Mouse (Mus musculus) frontal cortex, postnatal 36 days (tissue): Measurements from ENCODE around the gene Cacnb4.

Source experiments
- DNase-seq, 2 experiments: peaks; one replicate each; pipeline ENCODE4 v3.0.0; 2022; ENCODE audit warnings: low spot score in 2 of 2

Gene Cacnb4

DNA sequence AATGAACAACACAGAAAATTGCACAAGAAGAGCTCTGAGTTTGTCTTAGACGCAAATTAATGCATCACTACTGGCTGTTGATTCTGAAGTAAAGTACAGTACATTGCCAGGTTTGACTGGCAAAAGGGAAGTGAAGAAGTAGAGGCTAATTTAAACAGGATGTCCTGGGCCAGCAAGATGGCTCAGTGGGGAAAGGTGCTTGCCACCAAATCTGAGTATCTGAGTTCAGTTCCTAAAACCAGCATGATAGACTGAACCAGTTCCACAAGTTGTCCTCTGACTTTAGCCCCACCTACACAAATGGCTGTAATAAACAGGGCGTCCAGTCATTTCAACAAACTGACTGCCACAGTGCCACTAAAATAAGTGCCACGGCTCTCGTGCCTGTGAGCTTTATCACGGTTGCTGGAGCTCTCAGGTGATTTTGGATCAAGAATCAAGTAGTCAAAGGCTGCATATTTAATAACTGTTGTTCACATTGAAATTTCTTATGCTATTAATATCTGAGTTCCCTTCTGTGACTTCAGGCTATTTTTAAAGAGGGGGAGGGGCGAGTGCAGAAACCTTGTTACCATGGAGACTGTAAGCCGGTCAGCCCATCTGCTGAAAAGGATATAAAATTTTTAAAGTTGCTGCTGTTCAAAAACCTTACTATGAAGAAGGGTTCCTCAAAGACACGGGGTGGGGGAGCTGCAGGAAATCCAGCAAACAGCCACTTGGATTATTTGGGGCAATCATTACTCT, 29.2 kb downstream of the Cacnb4 start:
- no peak for DNase-seq

DNA sequence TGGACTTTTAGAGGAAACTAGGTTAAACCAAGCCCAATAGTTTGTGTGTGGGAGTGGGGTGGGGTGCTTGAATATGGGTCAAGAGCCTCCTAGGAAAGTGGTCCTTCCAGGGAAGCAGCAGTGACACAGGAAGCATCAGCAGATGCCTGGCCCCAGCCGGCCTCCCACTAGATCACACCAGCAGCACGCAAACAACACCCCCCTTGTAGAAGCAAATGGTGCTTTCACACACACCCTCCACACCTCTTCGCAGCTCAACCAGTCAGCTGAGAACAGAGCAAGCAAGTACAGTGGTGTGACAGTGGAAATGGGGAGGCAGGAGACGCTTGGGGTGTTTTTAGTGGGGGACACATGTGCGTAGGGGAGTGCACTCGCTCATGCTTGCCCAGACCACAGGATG, 33.0 kb downstream of the Cacnb4 start:
- DNase-seq, result peak; percentile 65 to 67

DNA sequence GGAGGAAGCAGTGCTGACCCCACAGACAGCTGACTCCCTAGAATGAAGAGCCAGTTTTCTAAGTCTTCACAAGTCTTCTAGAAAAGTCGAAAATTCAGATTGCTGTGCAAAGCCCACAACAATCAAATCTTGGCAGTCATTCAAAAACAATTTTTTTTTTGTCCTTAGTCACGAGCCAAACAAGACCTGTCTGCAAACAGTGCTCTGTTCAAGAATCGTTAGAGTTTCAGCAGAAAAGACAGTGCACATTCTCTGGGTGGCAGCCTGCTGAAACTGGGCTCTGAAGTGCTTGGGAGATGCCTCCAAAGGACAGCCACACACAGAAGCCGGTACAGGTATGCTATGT, 37.1 kb downstream of the Cacnb4 start:
- DNase-seq, result no peak

DNA sequence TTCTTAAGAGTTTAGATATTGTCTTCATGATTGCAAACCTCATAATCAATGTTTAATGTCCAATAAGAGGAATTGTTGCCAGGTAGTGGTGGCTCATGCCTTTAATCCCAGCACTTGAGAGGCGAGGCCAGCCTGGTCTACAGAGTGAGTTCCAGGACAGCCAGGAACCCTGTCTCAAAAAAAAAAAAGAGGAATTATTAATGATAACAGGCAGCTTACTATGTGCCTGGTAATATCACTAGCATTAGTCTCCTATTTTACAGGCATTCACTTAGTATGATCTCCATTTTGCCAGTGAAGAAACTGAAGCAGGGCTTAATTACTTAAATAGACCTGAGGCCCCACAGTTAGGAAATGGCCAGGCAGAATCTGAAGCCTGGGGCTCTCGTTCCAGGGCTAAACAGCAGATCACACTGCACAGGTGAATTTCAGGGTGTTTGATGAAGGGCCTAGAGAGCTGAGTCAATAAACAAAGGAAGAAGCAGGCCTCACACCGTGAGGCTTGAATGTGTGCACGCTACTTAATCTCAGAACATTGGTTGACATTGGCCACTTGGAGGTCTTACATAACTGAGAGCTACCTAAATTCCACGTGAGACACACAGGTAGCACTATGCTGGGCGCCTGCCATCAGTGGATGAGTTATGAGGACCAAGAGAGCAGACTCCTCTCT, 37.6 kb downstream of the Cacnb4 start:
- no peak for DNase-seq

DNA sequence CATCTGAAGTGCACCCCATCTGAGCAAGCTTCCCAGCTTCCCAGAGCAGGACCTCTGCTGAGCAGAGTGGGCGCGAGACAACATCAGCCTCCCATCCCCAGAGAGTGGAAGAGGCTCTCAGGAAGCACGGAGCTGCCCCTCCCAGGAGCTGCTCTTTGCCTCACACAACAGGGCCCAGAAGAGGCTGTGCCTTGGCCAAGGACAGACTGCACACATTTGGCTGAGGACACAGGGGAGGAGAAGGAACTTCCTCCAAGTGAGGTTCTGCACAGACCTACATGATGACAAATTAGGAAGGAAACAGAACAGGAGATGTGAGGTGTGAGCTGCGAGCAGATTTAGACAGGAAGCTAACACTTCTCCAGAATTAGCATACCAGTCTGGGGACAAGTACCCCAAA, 38.4 kb downstream of the Cacnb4 start:
- DNase-seq, result peak in 1 of 2 experiments; percentile 48

DNA sequence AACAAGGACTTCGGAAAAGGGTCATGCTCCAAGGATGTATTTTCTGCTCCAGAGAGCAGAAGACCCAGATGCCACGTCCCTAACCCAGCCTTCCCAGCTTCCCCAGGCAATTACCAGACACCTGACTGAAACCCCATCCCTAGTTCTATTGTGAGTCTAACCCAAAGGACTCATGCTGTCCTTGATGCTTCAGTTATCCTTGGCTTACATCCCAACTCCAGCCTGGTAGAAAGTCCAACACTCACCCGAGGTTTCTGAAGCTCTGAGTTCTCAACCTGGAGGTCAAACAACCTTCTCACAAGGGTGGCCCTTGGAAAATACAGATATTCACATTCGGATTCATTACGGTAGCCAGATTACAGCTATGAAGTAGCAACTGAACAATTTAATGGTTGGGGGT, 40.6 kb downstream of the Cacnb4 start:
- no peak for DNase-seq

DNA sequence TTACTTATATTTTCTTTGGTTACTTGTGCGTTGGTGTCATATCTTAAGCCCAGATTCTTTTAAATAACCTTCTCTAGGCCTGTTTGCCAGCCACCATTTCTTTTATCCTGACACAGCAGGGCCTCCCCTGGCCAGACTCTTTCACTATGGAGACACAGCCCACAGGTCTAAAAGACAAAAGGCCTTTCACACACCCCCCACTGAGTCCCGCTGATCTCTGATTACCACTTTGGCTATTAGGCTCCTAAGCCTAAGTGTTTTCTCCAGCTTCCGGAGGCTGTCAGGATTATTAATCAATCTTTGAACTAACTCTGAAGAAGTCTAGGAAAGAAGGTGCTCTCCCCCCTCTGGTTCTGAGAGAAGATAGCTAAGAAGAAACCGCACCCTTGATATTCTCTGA, 41.3 kb downstream of the Cacnb4 start:
- no peak for DNase-seq

DNA sequence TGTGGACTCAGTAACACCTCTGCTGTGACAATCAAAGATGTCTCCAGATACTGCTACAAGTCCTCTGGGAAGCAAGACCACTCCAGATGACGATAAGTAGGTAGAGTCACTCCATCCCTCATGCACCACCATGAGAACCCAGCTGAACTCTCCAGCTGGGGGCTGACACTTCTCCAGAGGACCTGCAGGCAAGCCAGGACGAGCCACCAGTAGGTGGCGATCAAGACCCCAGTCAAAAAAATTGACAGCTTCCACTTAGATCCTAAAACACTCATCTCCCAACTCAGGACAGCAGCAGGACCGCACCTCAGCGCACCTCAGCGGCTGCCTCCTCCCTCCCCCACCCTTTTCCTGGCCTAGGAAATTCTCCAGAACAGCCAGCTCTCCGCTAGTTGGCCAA, 43.8 kb downstream of the Cacnb4 start:
- peak; percentile 74 to 77 for DNase-seq

DNA sequence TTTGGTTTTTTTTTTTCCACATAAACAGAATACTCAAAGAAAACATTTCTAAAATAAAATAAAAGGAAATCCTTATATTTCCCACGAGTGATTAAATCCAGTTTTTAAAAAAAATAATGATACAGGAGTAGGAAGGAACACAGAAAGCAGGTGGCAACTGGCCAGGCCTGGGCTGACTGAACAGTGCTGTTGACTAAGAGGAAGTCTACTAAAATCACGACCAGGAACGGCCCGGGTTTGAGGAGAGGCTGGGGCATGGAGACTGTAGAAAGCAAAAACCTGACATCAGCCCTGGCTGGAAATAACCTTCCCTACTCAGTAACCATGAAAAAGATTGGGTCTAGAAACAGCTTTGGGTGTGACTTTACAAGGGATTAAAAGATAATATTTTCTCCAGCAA, 48.4 kb downstream of the Cacnb4 start:
- no peak for DNase-seq

DNA sequence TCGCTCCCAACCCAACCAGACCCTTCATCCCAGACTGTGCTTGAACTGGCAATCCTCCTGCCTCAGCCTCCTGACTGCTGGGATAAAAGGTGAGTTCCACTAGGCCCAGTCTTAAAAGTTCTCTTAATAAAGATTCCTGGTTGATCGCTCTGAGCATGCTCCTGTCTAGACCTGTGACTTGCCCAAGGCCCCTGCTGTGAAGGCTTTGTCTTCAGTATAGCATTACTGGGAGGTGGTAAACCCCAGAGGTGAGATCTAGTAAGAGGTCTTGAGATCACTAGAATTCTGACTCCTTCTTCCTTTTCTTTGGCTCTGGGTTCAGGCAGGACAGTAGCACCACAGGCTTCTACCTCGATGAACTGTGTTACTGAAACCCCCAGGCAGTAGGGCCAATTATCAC, 50.4 kb downstream of the Cacnb4 start:
- no peak for DNase-seq

DNA sequence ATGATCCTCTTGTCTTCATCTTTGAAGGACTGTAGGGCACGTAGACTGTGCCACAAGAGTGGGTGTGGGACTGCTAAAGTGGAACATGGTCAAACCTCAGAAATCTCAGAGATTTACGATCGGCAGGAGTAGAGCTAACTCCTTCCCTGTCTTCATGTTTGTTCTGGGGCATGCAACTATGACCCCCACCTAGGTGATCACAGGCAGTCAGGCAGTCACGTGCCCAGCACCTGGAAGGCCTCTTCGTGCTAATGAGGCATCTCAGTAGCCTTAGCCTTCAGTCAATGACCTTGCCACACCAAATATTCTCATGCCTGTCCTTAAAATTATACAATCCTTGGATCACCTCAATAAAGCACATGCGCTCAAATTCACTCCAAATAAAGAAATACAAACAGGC, 50.9 kb downstream of the Cacnb4 start:
- DNase-seq, result no peak

DNA sequence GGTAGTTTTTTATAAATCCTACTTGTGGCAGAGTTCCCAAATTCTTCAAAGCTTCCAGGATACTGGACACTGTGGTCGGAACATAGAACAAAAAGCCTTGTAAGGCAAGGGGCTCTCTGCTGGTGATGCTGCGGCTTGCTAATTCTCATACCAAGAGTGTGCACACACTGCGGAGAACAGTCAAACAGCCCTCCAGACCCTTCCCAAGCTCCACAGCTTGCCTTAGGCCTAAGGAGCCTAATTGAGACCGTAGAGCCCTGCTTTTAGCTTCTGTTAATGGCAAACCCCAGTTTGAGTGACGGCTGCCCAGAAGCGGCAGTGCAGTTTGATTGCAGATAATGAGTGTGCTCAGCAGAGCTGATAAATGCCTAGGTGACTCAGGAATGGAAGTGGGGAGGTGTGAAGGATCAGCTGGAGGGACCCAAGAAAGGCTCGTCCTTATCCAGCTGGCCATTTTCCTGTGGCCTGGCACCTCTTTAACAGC, 52.7 kb downstream of the Cacnb4 start:
- DNase-seq, result no peak

DNA sequence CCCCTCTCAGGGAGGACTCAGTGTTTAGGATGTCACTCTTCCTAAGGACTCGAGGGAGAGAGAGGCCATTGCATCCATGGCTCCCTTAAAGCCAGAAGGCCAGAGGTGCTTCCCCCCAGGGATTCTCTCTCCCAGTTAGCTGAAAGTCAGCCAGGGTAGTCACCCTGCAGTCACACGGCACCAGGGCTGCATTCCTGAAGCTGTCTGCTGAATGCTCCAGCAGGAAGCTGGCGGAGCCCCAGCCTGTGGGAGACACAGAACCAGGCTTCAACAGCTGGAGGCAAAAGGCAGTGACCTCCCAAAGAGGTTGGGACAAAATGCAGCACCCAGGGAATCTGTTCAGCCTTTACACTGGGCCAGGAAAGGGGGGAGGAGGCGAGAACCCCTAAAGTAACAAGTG, 53.2 kb downstream of the Cacnb4 start:
- no peak for DNase-seq

DNA sequence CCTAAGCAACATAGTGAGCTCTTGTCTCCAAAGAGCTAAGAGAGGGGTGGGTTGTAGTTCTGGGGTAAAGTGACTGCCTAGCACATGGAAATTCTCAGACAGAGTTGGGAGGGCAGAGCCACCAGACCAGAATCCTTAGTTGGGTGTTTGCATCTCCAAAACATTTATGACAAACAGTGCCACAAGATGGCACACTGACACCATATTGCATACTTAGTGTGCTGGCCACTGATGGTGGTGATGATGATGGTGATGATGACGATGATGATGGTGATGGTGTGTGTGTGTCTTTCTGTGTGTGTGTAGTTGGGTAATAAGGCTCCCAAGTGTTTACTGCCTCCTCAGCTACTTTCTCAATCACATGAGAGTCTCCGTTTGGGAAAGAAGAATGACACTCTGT, 54.0 kb downstream of the Cacnb4 start:
- DNase-seq, result no peak

DNA sequence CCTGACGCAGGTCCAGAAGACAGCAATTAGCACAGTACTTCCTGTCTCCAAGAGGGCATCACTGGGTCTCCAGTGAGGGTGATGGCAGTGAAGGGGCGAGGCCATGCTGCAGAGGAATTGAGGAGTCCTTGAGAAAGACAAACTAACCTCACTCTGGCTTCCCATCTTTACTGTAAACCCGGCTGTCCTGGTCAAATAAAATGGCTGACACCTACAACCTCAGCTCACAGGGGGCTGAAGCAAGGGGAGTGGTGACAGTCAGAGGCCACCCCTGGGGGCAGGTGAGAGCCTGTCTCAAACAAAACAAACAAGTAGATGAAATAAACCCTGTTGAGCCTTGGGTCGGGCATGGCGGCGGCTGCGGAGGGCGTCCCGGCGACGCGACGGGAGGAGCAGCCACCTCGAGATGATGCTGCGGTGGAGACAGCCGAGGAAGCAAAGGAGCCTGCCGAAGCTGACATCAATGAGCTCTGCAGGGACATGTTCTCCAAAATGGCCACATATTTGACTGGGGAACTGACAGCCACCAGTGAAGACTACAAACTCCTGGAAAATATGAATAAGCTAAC, 57.1 kb downstream of the Cacnb4 start:
- no peak for DNase-seq

DNA sequence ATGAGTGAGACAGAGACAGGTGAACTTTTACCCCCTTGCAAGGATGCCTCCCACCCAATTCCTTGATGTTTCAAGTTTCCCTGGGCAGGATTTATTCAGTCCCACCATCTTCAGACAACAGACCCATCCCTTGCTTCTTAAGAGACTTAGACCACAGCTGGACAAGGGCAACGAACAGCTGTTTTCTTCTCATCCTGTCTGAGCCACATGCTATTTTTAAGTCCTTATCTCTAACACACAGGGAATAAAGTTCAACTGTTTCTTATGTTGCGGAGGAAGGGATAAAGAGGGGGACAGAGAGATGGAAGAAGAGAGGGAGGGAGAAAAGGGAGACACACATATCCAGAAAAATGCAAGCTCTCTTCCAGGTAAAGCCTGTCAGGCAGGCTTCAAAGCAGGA, 57.8 kb downstream of the Cacnb4 start:
- no peak for DNase-seq

DNA sequence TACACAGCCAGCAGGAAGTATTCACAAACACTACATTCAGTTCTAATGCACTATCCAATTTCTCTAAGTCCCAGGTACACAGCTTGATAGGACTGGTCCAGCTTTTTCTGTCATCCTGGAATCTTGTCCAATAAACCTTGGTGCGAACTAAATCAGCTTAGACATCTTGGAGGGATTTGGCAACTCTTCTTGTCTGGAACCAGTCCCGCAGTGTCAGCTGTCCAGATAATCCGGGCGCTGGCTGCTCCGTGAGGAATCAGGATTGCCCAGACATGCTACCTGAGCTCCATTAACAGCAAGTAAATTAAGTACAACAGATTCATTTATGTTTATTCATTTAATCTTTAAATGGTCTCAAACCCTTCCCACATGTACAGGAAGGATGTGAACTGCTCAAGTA, 61.2 kb downstream of the Cacnb4 start:
- no peak for DNase-seq

DNA sequence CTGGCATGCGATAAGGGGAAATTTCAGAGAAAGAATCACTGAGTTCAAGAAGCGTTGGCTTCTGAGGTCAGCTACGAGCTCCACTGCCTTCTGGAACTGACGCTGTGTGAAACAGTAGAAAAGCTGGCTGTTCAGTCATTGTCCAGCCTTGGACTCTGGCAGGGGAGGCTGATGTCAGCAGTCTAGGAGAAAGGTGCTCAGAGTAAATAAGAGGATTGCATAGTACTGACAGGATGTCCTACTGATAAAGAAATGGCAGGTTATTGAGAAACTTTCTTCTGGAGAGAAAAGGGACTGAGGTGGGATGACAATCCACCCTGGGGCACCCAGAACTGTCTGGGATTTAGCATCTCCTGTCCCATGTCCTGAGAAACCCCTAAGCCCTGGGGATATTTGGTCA, 62.7 kb downstream of the Cacnb4 start:
- DNase-seq, result no peak

DNA sequence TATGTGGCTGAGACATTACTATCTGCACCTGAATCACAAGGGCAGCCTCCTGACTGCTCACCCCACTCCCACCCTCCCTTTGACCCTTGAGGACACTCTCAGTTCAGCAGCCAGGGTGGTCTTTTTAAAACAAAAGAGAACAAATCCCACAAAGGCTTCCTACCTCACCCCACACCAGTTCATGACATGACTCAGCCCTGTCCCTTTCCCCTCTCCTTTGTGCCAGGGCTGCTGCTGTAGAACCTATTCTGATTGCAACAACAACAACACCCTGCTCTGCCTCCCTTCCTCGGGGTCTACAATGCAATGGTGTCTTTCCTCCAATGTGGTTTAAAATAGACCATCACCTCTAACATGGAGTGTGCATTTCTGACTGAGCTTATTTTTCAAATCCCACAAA, 67.1 kb downstream of the Cacnb4 start:
- no peak for DNase-seq

DNA sequence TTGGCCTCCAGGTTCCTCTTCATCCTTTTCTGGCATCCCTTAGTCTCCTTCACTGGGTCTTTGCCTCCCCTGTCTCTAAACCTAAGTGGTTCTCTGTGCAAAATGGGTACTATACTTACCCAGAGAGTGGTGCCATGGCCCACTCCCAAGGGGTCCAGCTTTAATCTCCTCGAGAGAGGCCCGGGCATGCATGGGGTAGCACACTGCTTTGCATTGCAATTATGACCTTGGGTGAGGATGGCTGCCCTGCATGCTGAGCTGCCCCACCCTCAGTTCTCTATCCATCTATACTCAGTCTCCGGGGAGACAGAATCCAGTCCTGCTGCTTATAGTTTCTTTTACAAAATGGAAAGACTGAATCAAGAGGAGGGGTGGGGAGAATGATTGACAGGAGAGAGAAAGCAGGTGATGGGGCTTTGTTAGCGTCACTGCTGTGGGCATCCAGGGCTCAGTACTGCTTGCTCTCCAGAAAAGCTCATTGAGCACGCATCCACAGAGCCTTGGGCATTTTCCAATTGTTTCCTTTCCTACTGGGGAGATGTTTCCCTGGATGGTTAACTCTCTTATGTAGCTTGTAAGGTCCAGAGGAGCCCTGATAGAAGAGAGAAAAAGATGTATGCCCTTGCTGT, 68.7 kb downstream of the Cacnb4 start:
- no peak for DNase-seq

DNA sequence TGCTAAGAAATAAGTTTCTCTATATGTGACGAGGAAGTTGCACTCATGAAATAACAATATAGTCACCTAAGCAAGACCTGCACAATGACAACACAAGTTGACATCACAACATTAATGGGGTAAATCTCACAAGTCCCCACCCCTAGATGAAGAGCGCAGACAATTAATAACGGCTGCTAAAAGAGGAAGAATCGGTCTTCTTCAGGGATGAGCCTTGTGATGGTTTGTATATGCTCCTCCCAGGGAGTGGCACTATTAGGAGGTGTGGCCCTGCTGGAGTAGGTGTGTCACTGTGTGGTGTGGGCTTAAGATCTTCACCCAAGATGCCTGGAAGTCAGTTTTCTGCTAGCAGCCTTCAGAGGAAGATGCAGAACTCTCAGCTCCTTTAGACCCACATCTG, 70.3 kb downstream of the Cacnb4 start:
- DNase-seq, result no peak

DNA sequence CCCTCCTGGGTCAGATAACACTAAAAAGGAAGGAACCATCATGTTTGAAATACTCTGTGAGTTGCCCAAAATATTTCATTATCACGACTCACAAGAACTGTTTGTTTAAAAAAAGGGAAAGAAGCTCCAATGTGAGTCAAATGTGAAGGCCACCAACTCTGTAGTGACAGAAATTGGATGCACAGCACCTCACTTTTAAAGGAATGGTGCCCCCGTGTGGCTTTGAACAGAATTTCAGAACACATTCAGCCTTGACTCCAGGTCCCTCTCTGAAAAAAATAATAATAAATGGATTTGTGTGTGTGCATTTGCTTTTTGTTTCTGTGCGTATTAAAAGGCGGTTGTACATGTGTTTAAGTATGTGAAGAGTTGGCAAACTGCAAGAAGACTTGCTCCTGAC, 71.3 kb downstream of the Cacnb4 start:
- peak; percentile 70 to 79 for DNase-seq

DNA sequence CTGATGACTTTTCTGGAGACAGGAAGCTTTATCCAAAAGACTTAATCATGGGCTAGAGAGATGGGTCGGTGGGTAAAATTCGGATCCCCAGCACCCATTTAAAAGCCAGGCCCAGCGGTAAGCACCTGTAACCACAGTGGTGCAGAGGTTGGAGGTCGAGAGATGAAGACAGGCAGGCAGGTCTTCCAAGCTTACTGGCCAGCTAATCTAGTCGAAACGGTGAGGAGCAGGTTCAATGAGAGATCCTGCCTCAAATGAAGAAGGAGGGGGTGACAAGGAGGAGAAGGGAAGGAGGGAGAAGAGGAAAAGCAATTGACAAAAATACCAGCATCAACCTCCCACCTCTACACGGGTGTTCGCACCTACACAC, 72.0 kb downstream of the Cacnb4 start:
- DNase-seq, result no peak
